Mouse (Mus musculus): ENCODE results near the gene Trim80. TPM values are rescaled to one million over a fixed set of nuclear protein-coding genes. Genes with fewer than 3 reads are reported as not detected.

Gene Trim80
- polyA plus RNA-seq (2012; ENCODE audit: low replicate concordance): not detected in 2 replicates

DNA sequence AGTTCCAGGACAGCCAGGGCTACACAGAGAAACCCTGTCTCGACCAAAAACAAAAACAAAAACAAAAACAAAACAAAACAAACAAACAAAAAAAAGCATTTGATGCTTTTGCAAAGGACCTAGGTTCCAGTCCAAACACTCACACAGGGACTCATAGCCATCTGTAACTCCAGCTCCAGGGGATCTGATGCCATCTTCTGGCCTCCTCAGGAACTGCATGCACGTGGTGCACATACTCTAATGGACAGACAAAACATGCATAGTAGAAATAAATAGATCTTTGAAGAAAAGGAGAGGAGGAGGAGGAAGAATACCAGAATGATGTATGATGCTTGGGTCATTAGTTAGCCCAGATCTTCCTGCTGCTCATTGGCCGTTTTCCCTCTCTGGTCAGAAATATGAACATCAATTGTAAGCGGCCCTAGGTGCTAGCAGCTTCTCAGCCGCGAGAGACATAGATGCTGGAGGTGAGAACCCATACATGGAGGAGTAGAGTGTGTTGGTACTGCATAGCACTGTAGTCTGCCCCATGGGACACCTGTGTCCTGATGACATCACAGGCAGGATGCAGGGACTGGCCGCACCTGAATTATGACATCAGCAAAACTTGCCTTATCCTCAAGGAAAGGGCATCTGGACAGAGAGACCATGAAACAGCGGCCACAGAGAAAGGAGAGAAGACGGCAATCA, at the start of gene Trim80:
Gene Trim80 (plus strand): TSS at position 640 of the 690 bp plus-strand sequence.

DNA sequence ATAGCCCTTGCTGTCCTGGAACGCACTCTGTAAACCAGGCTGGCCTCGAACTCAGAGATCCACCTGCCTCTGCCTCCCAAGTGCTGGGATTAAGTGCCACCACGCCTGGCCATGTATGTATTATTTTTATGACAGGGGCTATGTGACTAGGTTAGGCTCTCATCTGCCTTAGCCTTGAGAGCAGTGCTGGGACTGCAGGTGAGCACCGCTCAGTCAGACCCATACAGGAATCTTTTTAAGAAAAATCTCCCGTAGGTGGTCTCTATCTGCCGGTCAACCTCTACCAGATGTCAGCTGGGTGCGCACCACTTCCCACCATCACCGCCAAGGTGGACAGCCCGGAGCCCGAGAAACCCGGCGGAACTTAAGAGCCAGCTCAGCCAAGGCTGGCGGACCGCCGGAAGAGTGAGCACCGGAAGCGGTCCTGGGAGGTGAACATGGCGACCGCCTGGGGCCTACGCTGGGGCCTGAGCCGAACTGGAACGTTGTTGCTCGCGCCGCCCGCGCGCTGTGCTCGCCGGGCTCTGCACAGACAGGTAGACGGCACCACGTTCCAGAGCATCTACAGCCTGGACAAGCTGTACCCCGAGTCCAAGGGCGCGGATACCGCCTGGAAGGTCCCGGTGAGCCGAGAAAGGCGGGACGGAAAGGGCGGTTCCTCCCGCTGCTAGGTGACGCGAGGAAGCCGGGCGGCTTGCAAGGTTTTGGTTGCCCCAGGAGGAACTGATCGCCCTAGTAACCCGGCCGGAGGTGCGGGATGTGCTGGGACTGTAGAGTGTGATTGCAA, 36.8 kb upstream of the Trim80 start, which contains the start of gene Mrpl58:
Gene Mrpl58 (plus strand): TSS at position 415 of the 787 bp plus-strand sequence.

GRCm38 (mm10) chr11:115419531-115420237, 20.7 kb upstream of the Trim80 start, which contains the start of the genes Atp5h and Kctd2:
Atp5h (minus strand) TSS chr11:115419962.
Kctd2 (plus strand) TSS chr11:115420128.

GRCm38 (mm10) chr11:115462243-115462891, 22.0 kb downstream of the Trim80 start, which contains the start of gene Slc16a5:
Slc16a5 (plus strand) TSS chr11:115462474.

DNA sequence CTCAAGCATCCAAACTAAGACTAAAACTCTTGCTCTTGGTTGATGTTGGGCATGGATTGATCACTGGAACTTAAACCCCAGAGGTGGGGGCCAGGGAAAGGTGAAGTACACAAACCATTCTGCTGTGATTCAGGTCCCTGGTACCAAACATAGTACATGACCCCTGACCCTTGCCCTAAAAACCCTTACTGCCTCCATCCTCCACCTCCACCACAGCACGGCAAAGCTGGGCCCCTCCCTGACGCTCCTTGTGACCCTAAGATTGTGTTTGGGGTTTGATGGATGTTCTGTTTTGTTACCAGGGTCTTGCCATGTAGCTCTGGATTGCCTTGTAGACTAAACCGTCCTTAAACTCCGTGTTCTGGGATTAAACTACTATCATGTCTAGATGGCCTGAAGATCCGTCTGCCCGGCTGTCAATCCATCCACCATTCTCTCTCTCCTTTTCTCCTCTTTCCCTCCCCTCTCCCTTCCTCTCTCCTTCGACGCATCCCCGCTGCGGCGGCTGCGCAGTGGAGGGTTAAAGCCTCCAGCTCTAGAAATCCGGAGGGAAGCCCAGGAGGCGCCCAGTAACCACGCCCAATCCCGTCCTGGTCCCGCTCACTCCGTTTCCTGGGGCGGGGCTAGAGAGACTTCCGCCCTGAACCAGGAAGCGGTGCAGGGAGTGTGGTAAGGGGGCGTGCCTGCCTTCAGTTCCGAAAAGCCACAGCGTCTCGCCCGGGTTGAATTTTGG, 34.8 kb downstream of the Trim80 start, which contains the start of gene Armc7:
Gene Armc7 (plus strand): TSS at position 643 of the 733 bp plus-strand sequence.

DNA sequence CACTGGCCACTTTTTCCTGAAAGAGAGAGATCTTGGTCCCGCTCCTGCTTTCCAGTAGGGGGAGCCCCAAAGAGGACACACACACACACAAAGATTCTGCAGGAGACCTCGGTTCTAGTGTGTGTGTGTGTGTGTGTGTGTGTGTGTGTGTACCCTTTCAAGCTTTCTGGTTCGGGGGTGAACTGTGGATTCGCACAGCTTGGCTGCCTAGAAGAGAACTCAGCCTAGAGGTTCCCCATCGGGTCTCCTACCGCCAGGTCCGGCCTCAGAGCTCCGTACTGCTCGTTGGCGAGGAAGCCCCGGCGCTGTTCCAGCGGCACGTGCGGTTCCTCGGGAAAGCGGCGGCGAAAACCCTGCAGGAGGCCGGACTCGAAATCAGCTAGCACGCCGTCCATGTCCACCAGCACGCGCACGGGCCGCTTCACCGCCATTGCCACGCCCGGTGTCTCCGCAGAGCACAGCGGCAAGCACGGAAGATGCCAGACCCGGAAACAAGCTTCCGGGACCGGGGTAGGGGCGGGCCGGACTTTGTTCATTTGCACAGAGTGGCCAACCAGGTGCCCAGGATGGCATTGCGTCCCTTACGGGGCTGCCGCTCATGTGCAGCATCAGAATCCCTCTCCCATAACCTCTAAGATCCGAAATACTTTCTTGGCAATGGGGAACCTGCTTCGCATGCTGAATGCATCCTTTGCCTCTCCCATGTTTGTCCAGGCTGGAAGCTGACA, 51.2 kb downstream of the Trim80 start, which contains the start of gene Nt5c:
Gene Nt5c (minus strand): TSS at position 507 of the 728 bp plus-strand sequence.

Other genes with a start within 250 kb of the Trim80 start
- 2.6 and 3.5 TPM in 2 replicates for gene Grin2c, start 173.3 kb upstream of the Trim80 start, polyA plus RNA-seq (2012; ENCODE audit: low replicate concordance)
- 28.9 and 35.2 TPM in 2 replicates for gene Fdxr, start 163.5 kb upstream of the Trim80 start, polyA plus RNA-seq (2012; ENCODE audit: low replicate concordance)
- gene Fads6, start 142.9 kb upstream of the Trim80 start, polyA plus RNA-seq (2012; ENCODE audit: low replicate concordance): 0.05 and 0.08 TPM in 2 replicates
- gene Otop2, start 133.4 kb upstream of the Trim80 start, polyA plus RNA-seq (2012; ENCODE audit: low replicate concordance): not detected in 2 replicates
- 0.28 and 0.50 TPM in 2 replicates for gene Ush1g, start 118.5 kb upstream of the Trim80 start, polyA plus RNA-seq (2012; ENCODE audit: low replicate concordance)
- not detected in 2 replicates for gene Otop3, start 105.8 kb upstream of the Trim80 start, polyA plus RNA-seq (2012; ENCODE audit: low replicate concordance)
- gene Hid1, start 72.8 kb upstream of the Trim80 start, polyA plus RNA-seq (2012; ENCODE audit: low replicate concordance): 1.3 and 1.7 TPM in 2 replicates
- gene Cdr2l, start 58.6 kb upstream of the Trim80 start, polyA plus RNA-seq (2012; ENCODE audit: low replicate concordance): 0.75 and 0.91 TPM in 2 replicates
- gene Mrpl58, start 36.8 kb upstream of the Trim80 start, polyA plus RNA-seq (2012; ENCODE audit: low replicate concordance): 57.4 and 57.8 TPM in 2 replicates
- 11.6 and 26.2 TPM in 2 replicates for gene Atp5h, start 20.6 kb upstream of the Trim80 start, polyA plus RNA-seq (2012; ENCODE audit: low replicate concordance)
- 18.3 and 34.4 TPM in 2 replicates for gene Kctd2, start 20.4 kb upstream of the Trim80 start, polyA plus RNA-seq (2012; ENCODE audit: low replicate concordance)
- 0.21 and 2.1 TPM in 2 replicates for gene Slc16a5, start 21.9 kb downstream of the Trim80 start, polyA plus RNA-seq (2012; ENCODE audit: low replicate concordance)
- 38.6 and 55.7 TPM in 2 replicates for gene Armc7, start 35.1 kb downstream of the Trim80 start, polyA plus RNA-seq (2012; ENCODE audit: low replicate concordance)
- gene Nt5c, start 51.3 kb downstream of the Trim80 start, polyA plus RNA-seq (2012; ENCODE audit: low replicate concordance): 70.2 and 101 TPM in 2 replicates
- gene Jpt1, start 73.8 kb downstream of the Trim80 start, polyA plus RNA-seq (2012; ENCODE audit: low replicate concordance): 242 and 300 TPM in 2 replicates
- 68.7 and 370 TPM in 2 replicates for gene Sumo2, start 95.7 kb downstream of the Trim80 start, polyA plus RNA-seq (2012; ENCODE audit: low replicate concordance)
- 8.4 and 41.9 TPM in 2 replicates for gene Nup85, start 123.9 kb downstream of the Trim80 start, polyA plus RNA-seq (2012; ENCODE audit: low replicate concordance)
- 33.6 and 41.2 TPM in 2 replicates for gene Mrps7, start 163.4 kb downstream of the Trim80 start, polyA plus RNA-seq (2012; ENCODE audit: low replicate concordance)
- 101 and 179 TPM in 2 replicates for gene Gga3, start 163.5 kb downstream of the Trim80 start, polyA plus RNA-seq (2012; ENCODE audit: low replicate concordance)
- gene Mif4gd, start 172.4 kb downstream of the Trim80 start, polyA plus RNA-seq (2012; ENCODE audit: low replicate concordance): 39.5 and 63.0 TPM in 2 replicates
- gene Slc25a19, start 187.8 kb downstream of the Trim80 start, polyA plus RNA-seq (2012; ENCODE audit: low replicate concordance): 44.8 and 51.3 TPM in 2 replicates

Measured in leukemia stem cell, adult 10-12 weeks (primary cell).